Mouse (Mus musculus) liver, adult (tissue): ENCODE data around the gene Slc35d1.

ENCODE experiments used
- GATA4 ChIP-seq: IDR thresholded peaks from 2 replicates; pipeline ENCODE4 v1.6.1; 2014; ENCODE audit warnings: mild to moderate bottlenecking, low read length; ENCODE audit not compliant: insufficient replicate concordance

The Slc35d1 gene

GRCm38 (mm10) chr4:103214925-103215820, at the start of gene Slc35d1:
TSS of gene Slc35d1 (minus strand) at chr4:103215164.
- no peak for TF ChIP-seq GATA4

DNA sequence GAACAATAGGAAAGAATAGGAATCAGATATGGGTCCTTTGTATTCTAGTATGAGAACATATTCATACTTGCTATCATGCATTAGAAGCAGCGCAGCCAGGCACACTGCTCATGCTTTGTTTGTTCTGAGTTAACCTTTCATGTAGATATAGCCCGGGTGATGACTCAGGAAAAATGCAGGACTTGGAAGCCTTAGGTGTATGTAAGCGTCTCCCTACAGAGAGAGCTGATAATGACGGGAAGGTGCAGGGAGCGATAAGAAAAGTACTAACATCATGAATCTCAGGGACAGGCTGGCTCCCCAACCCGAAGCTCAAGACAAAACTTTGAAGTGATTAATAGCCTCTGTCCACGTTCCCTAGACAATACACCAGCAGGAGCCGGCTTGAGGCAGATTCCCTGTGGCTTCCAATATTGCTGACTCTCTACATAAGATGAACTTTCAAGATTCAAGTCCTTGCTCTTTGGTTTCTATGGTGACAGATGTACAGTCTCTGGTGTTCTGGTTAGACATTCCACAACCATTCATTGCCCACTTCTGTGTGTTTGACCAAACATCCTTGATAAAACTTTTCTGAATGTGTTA, 48.9 kb upstream of the Slc35d1 start:
- no peak for TF ChIP-seq GATA4

GRCm38 (mm10) chr4:103263378-103263777, 48.4 kb upstream of the Slc35d1 start:
- no peak for TF ChIP-seq GATA4

DNA sequence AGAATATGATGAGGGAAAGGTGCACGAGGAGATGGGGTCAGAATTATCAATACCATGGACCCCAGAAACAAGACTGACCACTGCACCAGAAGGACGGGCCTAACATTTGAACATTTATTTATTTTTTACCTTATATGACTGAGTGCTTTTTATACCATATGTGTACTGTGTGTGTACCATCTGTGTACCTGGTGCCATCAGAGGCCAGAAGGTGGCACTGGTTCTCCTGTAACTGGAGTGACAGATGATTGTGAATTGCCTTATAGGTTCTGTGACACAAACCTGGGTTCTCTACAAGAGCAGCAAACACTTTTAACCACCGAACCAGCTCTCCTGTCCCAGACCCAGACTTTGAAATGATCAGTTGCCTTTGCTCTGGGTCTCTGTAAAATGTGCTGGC, 43.9 kb upstream of the Slc35d1 start:
- TF ChIP-seq GATA4 = no peak

- no peak for TF ChIP-seq GATA4
These were observed 38.9 kb upstream of the Slc35d1 start for GRCm38 (mm10) chr4:103253846-103254245.

DNA sequence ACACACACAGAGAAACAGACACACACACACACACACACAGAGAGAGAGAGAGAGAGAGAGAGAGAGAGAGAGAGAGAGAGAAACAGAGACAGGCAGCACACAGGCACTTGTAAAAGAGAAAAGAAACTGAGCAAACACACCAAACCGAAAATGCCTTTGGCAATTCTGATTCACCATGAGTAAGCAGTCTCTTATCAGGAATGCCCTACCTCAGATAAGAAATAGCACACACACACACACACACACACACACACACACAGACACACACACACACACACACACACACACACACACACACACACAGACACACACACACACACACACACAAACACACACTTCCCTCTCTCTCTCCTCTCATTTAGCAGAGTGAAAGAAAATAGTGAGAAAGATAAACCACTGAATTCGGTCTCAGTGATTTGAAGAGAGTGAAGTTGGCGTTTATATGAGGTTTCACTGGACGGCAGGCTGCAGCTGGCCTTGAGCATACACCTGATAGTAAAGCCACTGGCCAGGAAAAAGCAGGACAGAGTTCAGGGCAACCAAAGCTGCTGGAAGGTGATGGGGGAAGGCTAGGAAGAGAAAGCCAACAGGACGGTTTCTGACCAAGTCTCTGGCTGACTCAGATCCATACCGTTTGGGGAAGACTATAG, 34.6 kb upstream of the Slc35d1 start:
- TF ChIP-seq GATA4 = peak; percentile 99

DNA sequence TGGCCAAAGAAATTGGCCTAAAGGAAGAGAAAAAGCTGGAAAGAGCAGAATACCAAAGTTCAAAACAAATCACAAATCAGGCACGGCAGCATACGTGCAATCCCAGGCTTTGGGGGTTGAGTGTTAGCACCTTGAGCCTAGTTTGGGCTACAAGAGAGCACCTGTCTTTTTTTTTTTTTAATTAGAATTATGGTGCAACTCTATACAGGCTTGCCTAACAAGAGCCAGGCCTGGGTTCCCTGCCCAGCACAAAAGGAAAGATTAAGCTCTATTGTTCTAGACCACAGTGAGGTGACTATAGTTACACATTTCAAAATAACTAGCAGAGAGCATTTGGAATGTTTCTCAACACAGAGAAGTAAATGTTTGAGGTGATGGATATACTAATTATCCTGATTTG, 32.8 kb upstream of the Slc35d1 start:
- no peak for TF ChIP-seq GATA4

GRCm38 (mm10) chr4:103247249-103247648, 32.3 kb upstream of the Slc35d1 start:
- no peak for TF ChIP-seq GATA4

DNA sequence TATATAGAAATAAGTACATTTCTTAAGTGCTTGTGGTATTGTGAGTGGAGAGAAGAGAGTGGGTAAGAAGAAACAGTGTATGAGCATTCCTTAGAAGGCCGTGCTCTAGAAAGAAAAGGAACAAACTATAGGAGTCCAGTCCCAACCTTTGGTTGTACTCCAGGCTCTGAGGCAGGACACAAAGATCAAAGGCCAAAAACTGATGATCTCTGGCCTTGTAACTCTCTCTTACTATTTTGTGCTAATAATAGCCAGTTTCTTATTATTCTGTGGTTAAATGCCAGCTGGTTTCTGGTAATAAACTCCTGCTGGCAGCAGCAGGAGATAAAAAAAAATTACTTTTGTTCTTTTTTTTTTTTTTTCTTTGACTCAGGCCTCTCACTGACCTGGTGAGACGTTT, 17.2 kb upstream of the Slc35d1 start:
- no peak for TF ChIP-seq GATA4

DNA sequence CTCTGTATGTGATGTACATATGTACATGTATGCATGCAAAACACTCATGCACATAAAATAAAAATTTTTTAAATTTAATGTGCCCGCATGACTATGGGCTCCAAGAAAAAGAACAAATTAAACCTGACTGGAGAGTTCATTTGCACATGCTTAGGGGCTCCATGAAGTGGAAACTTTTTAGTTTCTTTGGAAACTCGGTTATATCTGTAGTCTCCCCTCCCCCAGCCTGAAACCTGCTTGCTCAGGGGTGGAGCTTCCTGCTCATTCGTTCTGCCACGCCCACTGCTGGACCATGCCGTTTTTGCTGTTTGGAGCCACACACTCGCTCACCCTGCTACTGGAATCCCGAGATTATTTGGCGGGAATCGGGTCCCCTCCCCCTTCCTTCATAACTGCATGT, 7.9 kb upstream of the Slc35d1 start:
- TF ChIP-seq GATA4 = no peak

DNA sequence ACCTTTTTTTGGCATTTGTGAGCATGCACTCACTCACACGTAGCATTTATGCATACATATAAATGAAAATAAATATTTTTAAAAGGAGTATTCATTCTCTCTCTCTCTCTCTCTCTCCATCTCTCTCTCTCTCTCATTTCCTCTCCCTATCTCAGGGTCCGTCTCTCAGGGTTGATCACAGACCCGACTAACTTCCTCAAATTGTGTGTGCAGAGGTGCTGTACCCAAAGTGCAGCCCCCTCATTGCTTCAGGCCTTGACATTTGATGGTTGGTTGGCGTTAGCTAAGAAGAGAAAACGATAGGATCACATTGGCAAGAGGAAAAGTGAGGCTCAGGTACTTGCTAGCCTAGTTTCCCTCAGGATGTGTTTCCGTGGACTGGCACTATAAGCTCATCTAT, 6.8 kb upstream of the Slc35d1 start:
- TF ChIP-seq GATA4 = no peak

DNA sequence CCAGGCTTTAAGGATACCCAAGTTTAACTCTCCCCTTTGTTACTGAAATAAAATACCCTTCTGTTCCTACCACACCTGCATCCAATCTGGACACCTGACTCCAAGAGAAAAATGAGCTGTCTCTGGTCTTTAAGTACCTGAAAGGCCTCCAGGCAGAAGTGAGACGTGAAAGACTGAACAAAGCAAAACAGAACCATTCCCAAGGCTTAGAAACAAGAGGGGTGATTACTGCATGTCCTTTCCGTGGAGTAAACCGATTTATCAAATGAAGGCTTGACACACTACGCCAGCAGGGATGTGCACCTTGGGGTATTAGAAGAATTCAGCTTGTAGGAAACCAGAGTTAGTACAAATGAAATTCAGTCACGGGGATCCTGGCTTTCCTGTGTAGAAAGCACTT, 4.0 kb upstream of the Slc35d1 start:
- no peak for TF ChIP-seq GATA4

DNA sequence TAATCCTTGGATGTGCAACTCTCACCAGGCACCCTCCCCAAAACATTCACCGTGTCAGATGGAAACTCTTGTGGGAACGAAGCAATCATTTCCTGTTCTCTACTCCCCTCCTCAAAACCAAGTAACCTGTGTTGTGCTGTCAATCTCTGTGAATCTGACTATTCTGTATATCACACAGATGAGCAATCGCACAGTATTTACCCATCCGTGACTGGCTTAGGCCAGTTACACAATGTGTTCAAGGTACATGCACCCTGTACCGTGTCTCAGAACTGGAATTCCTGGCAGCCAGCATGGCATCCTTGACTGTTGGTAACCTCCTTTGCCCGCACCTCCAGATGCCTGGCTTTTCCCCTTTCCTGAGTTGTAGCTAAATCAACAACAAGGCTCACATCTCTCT, 1.1 kb upstream of the Slc35d1 start:
- TF ChIP-seq GATA4 = peak; percentile 16; the same call in 1 of the 2 replicates

- TF ChIP-seq GATA4 = no peak
These were observed 453 bp downstream of the Slc35d1 start for GRCm38 (mm10) chr4:103214498-103214924.

GRCm38 (mm10) chr4:103213859-103214497, 986 bp downstream of the Slc35d1 start:
- no peak for TF ChIP-seq GATA4

DNA sequence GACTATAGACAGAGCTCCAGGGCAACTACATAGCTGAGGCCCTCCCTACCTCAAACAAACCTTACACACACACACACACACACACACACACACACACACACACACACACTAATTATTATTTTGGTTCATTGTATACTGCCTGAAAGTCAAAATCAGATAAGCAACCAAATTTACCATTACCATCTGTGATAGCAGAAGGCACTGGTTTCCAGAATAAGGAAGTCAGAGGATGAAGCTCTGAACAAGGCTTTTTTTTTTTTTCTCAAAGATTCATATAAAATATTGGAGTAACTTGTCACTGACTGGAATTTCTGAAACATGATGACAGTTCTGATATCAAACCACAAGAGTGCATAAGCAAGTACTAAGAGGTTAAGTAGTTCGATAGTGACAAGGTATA, 6.4 kb downstream of the Slc35d1 start:
- no peak for TF ChIP-seq GATA4

- no peak for TF ChIP-seq GATA4
These were observed 11.3 kb downstream of the Slc35d1 start for GRCm38 (mm10) chr4:103203646-103204045.
